Mouse (Mus musculus) thymus, postnatal 14 days (tissue): ENCODE data around the gene Brwd1.
"Not testable (repeated sequence)": the region's sequence is repeated elsewhere in the genome, so short reads cannot be mapped to it uniquely, and the experiment has no call there.

ENCODE experiments used
- DNase-seq: peaks from one replicate; pipeline ENCODE4 v3.0.0; 2021

The Brwd1 gene

DNA sequence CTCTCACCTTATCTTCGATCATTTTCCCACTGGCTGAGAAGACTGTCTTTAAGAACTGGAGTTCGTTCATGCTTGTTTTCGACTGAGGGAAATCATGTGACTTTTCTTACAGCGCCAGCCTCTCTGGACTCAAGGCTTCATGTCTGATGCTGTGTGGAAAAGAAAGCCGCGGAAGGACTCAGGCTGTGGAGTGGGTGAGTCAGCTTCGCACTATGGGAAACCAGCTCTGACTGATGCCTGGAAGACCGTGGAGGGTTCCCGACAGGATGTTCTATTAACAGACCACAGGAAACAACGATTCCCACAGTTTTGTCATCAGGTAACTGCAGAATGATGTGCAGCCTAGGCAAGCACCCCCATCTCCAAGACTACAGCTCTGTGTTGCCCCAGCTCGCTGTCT, 114.9 kb downstream of the Brwd1 start:
- DNase-seq, result no peak

DNA sequence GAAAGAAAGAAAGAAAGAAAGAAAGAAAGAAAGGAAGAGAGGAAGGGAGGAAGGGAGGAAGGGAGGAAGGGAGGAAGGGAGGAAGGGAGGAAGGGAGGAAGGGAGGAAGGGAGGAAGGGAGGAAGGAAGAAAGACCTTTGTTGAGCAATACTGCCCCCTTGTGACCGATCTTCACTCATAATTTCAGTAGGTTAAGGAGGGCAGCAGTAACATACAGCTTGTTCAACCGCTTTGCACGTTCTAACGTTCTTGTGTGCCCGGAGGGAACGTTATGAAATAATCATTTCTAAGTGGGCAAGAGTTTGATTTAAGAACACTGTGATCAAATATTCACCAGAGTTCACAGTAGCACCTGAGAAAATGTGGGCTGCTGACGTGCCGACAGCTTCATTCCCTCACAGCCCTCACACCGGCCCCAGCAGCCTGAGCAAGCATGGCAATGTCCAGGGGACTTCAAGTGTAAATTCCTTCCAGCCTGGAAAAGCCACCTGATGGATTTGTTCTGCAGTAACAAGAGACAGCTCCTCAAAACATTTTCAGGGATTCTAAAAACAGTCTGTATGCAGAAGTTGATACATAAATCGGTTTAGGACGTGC, 117.8 kb downstream of the Brwd1 start:
- DNase-seq, result peak; percentile 74

DNA sequence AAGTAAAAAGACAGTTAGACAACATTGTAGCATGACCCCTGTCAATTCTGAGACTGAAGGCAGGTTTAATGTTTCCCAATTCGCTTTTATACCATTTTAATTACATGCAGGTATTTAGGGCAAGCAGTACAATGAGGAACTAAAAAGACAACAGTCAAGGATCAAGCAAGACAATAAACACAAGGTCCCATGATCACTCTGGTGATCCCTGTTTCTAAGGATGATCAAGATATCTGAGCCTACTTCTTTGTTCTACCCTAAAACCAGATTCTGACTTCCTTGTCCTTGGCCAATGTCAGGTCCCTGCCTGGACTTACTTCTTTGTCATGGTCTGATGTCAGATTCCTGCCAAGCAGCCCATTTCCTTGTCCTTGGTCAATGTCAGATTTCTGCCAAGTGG, 120.8 kb downstream of the Brwd1 start:
- not testable (repeated sequence) for DNase-seq

DNA sequence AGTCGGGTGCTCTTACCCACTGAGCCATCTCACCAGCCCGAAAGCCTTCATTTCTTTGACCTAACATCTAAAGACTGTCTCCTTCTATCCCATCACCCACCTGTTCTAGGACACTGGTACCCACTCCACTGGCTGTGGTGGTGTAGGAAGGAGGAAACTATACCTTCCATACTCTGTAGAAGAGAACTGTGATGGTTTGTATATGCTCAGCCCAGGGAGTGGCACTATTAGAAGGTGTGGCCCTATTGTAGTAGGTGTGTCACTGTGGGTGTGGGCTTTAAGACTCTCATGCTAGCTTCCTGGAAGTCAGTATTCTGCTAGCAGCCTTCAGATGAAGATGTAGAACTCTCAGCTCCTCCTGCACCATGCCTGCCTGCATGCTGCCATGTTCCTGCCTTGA, 121.6 kb downstream of the Brwd1 start:
- not testable (repeated sequence) for DNase-seq

DNA sequence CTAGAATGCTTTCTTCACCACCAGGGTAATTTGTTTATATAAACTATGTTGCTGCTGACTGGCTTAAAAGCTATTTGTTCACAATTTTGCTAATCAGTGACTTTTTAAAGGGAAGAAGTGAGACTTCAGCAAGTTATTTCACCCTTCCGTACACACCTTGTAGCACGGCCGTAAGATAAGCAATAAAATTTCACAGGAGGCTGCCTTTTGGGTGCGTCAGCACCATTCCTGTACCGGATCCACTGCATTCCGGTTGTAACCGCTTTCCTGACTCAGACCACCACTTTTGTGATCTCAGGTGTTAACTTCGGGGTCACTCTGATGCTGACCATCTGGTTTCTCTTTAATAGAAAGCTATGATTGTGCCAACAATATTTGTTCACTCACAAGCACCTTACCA, 124.2 kb downstream of the Brwd1 start:
- DNase-seq, result no peak

DNA sequence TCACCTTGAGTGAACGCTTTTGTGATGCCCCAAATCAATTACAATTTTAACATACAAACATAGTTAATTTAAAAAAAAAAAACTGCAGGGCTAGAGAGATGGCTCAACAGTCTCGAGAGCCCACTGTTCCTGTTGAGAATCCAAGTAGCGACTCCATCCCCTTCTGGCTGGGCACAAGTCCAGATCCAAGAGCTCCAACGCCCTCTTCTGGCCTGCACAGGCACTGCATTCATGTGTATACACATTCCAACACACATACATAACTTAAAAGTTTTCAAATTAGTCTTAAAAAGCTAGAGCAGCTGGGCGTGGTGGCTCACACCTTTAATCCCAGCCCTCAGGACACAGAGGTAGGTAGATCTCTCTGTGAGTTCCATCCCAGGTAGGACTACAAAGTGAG, 125.7 kb downstream of the Brwd1 start:
- peak; percentile 48 for DNase-seq

DNA sequence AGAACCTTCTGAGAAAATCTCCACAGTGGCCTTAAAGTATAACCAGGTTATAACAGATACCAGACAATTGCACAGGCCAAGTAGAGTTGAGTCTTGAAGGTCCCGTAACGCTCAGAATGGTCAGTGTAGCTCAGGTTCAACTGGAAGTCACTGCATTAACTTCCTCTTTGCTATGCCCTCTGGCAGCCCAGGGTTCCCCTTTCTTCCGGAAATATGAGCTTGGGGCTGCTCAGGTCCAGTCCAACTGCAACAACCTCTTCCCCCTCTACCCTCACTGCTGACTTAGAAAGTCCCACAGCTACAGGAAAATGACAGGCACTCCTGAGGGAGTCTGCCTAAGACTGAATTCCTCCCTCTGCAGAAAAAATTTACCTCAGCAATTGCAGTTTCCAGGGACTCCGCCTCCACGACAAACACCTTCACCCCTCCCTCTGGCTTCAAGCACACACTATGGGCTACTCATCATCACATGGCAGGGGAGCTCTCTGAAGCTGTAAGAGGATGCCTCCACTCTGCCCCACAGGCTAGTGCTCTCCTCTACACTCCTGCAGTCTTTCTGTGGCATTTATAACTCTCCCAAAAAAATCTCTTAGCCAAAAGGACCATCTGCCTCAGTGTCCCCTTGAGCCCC, 126.5 kb downstream of the Brwd1 start:
- DNase-seq, result no peak

DNA sequence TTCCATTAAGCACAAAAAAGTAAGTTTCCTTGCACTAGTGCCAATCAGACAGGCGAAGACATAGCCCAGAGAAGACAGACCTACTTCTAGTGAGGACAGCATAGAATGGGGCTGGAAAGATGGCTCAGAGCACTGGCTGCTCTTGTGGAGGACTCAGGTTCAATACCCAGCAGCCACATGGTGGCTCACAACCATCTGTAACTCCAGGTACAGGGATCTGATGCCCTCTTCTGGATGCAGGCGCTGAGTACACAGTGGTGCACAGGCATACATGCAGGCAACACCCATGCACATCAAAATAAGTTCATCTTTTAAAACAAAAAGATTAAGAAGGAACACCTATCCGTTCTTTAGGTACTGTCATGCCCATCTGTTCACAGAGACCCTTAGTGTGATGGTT, 128.0 kb downstream of the Brwd1 start:
- DNase-seq, result no peak

DNA sequence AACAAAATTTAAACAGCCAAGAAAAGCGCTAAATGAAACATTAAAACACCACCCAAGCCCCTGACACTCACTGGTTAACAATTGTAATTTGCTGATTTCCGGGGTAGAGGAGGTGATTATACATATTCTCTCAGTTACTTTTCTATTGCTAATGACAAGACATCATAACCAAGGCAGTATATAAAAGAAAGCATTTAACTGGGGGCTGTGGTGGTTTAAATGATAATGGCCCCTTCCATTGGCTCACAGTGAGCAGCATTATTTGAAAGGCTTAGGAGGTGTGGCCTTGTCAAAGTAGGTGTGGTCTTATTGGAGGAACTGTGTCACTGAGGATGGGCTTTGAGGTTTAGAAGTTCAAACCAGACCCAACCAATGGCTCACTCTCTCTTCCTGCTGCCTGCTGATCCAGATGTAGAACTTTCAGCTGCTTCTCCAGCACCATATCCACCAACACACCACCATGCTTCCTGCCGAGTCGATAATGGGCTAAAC, 129.1 kb downstream of the Brwd1 start:
- no peak for DNase-seq

DNA sequence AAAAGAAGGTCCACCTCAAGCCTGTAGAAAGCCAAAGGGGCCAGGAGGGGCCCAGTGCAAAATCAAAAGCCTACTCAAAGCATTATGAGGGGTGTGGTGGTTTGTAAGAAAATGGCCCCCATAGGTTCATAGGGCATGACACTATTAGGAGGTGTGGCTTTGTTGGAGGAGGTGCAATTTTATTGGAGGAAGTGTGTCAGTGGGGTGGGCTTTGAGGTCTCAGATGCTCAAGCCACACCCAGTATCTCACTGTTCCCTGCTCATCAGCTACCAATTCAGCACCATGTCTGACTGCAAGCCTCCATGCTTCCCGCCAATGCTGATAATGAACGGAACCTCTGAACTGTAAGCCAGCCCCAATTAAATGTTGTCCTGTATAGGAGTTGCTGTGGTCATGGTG, 130.9 kb downstream of the Brwd1 start:
- DNase-seq, result no peak

DNA sequence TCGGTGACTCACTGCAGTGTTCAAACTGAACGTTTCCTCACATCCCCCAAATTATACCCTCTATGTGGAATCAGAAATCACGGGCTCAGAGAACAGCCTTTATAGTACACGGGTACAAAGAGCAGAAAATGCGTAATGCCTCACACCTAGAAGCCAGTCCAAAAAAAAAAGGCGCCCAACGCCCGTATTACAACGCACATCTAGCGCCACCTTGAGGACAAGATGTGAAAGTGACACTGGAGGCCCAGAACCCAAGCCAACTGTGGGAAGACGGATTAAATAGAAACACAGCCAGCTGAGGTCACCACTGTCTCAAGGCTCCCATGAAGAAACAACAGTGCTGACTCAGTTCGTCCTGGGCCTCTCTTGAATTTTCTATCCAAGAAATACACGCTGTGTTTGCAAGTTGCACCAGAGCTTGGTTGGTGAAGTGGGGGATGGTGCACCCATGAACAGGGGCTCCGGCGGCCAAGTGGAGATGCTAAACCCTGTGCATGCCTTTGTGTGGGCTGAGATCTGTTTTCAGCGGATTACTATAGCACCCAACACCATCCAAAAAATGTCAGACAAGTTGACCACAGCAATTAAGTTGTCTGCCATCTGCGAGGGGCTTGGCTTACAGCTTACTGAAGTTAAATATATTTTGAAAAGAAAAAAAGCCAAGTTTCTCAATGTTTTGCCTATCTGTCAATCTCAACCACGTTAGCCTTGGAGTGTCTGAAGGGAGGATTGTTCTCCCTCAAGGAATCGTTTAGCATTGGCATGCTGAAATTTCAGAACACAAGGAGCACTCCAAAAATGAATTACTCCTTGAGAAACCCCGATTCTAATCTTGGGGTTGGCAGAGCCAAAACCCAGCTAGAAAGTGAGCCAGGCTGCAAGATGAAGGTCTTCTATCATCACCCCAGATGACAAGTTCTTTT, 136.7 kb downstream of the Brwd1 start:
- DNase-seq, result peak; percentile 83

DNA sequence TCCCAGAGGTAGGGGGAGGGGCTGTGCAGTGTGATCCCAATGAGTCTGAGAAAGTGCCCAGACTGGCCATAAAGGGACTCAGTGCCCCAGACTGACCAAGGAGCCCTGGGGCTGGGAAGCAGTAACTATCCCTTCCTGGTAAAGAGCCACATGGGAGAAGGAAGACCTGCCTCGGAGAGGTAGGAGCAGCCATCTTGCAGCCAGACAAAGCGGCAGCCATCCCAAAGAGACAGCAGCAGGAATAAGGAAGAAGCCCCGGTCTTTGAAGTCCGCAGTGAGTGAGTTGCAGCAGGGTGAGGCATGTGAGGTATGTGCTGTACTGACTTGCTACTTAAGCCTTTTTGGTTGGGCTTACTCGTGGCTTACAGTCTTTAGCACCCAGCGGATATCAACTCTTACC, 139.1 kb downstream of the Brwd1 start:
- DNase-seq, result no peak
